Mouse (Mus musculus) adrenal gland (tissue): ENCODE data around the gene Dmwd.

Experiments
- intact Hi-C: fragments of 180-260 bp; cut with DNase I; formaldehyde crosslinking; loops from one replicate; pipeline ENCODE4 v1.15.1; 2025

Gene Dmwd

DNA sequence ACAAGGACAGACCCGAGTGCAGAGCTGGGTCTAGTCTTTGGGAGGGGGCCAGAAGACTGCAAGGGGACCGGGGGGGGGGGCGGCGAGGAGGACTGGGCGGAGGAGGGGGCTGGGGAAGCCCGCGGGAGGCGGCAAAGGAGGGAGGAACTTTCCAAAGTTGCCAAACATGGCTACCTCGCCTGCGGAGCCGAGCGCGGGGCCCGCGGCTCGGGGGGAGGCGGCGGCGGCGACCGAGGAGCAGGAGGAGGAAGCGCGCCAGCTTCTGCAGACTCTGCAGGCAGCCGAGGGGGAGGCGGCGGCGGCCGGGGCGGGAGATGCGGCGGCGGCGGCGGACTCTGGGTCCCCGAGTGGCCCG is 18.4 kb downstream of the Dmwd start, which contains the start of gene Six5:
Gene Six5 (plus strand): TSS at position 124 of the 355 bp plus-strand sequence.
- intact Hi-C loops, result no loop called here

DNA sequence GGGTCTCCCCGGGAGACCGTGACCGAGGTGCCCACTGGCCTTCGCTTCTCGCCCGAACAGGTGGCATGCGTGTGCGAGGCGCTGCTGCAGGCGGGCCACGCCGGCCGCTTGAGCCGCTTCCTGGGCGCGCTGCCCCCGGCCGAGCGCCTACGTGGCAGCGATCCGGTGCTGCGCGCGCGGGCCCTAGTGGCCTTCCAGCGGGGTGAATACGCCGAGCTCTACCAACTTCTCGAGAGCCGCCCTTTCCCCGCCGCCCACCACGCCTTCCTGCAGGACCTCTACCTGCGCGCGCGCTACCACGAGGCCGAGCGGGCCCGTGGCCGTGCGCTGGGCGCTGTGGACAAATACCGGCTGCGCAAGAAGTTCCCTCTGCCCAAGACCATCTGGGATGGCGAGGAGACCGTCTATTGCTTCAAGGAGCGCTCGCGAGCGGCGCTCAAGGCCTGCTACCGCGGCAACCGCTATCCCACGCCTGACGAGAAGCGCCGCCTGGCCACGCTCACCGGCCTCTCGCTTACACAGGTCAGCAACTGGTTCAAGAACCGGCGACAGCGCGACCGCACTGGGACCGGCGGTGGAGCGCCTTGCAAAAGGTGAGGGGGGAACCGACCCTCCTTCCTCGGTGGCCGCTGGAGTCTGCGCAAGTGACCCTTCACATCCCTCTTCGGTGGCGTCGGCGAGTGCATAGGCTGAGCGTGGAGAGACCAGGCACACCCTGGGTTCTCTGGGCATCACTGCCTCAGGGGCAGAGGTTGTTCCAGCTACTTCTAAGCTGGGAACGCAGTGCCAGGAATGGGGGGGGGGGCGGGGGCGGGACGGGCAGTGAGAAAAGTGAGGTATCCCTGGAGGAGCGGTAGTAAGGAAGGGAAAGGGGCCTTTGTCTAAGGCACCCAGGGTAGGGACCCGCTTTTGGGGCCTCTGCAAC is 19.1 kb downstream of the Dmwd start:
- intact Hi-C loops, result no loop called here

DNA sequence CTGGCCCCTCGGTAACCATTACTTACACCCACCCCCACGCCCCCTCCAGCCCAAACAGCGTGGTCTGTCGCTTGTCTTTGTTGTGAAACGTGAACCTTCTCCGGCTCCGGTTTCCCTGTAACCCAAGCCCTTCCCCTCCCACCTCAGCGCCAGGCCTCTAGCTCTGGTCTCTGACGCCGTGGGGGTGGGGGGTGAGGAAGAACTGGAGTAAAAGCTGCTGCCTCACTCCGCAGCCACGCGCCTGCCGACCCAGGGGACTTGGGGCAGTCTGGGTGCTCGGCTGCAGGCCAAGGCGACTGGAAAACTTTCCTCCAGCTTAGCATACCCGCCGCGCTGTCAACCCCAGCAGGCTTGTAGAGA is 19.7 kb downstream of the Dmwd start:
- intact Hi-C loops, result no loop called here

GRCm38 (mm10) chr7:19096421-19096976 is 20.5 kb downstream of the Dmwd start:
- intact Hi-C loops, result no loop called here

GRCm38 (mm10) chr7:19097217-19097616 is 21.2 kb downstream of the Dmwd start:
- intact Hi-C loops, result no loop called here

DNA sequence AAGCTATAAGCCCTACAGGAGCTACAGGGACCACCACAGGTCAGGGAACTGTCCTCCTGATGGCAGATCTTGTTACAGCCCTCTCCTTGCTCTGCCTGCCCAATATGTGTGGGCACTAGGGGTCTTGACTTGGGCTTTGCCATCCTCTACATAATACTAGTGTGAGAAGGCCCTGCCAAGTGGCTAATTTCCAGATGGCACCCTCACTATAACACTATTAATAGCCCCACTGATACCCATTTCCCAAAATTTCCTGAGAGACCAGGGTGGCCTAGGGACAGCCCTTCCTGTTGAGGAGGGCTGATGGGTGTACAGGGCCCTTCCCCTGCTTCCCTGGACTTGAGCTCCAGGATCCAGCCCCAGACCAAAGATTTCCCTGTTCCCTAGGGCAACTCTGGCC is 21.8 kb downstream of the Dmwd start:
- intact Hi-C loops, result no loop called here

DNA sequence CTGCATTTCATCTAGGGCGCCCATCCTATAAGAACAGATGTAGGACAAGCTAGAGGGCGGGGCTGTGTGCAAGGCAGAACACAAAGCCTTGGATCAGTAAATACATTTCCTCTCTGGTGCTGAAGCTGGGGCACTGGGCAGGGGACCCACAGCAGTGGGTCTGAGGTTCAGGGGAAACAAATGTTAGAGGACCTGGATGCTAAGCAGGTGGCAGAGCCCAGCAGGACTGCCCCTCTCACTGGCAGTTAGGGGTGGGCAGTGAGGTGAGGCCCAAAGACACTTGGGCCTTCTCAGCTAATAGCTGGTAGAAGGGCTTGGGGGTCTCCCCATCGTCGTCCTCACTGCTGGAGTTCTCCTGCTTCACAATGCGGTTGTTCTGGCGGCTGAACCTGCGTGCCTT is 22.8 kb downstream of the Dmwd start:
- intact Hi-C loops, result no loop called here

- intact Hi-C loops, result no loop called here
Measured at GRCm38 (mm10) chr7:19100290-19100689, 24.3 kb downstream of the Dmwd start.

DNA sequence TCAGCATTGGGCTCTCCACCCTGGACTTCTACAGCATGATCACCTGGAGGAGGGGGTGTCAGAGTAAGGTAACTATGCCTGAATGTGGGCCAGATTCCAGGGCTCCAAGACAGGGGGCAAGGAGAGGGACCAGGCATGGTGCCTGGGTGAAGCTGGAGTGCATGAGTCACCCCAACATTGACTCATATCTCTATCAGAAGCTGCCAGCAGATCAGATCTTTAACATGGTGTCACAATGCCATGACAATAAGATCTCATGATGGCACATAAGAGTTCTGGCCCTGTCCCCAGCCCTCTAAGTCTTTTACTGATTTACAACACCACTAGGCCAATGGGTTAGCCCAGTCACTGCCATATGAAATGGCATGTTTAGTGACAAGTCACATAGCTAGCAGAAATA is 27.7 kb downstream of the Dmwd start:
- intact Hi-C loops, result no loop called here

GRCm38 (mm10) chr7:19104486-19104885 is 28.5 kb downstream of the Dmwd start:
- intact Hi-C loops, result no loop called here

- intact Hi-C loops, result no loop called here
Measured at GRCm38 (mm10) chr7:19107436-19107835, 31.4 kb downstream of the Dmwd start.

GRCm38 (mm10) chr7:19109565-19109964 is 33.5 kb downstream of the Dmwd start:
- intact Hi-C loops, result no loop called here

GRCm38 (mm10) chr7:19118028-19118771 is 42.2 kb downstream of the Dmwd start, which contains the start of gene Gm4969:
Gene Gm4969 (minus strand): TSS chr7:19118368.
- intact Hi-C loops, result no loop called here

- intact Hi-C loops, result no loop called here
Measured at GRCm38 (mm10) chr7:19119083-19119482, 43.1 kb downstream of the Dmwd start.

DNA sequence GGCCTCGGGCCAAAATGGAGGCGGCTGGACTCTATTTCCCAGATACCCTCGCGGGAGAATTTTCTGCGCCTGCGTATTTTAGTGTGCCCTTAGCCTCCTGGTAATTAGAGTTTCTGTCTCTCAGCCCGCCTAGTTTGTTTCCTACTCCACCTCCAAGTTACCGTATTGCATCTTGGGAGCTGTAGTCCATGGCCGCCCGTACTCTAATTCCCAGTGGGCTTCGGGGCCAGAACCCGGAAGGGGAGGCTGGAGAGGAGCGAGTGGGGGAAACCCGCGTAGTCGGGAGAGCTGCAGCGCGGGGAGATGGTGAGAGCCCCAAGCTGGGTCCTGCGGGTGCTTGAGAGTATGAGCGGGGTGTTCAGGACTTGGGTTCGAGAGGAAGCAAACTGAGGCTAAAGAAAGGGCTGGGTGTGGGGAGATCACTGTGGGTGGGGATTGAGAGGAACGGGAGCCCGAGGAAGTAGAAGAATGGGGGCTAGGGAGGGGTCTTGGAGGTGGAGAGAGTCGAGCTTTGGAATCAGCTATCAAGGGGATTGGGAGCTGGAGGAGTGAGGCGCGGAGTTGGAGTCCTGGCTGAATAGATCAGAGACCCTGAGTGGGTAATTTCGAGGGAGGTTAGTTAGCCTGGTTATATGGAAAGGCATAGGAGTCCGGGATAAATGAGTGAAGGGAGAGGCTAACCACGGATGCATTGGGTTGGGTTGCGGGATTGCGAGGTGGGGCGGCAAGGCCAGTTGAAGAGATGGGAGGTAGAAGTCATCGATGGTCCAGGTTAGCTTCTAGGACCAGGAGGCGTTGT is 43.8 kb downstream of the Dmwd start, which contains the start of gene Fbxo46:
Gene Fbxo46 (plus strand): TSS at position 229 of the 799 bp plus-strand sequence.
- intact Hi-C loops, result no loop called here

GRCm38 (mm10) chr7:19121686-19122085 is 45.7 kb downstream of the Dmwd start:
- intact Hi-C loops, result no loop called here

GRCm38 (mm10) chr7:19124713-19125112 is 48.7 kb downstream of the Dmwd start:
- intact Hi-C loops, result no loop called here

DNA sequence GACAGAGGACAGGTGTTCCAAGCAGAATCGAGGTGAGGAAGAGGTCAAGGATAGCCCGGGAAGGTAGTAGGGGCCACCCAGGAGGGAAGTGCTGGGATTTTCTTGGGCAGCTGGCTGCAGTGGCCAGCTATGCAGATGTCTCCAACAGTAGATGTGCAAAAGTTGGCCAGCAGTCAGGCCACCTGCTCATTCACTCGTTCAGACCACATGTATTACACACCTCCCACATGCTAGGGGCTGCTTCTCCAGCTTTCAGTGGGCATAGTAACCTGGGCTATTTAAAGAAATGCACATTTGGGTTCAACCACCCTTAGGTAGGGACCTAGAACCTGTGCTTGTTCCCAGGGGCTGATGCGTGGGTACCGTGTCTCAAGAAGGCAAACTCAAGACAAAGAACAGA is 51.7 kb downstream of the Dmwd start:
- intact Hi-C loops, result no loop called here

GRCm38 (mm10) chr7:19129396-19129795 is 53.4 kb downstream of the Dmwd start:
- intact Hi-C loops, result no loop called here

DNA sequence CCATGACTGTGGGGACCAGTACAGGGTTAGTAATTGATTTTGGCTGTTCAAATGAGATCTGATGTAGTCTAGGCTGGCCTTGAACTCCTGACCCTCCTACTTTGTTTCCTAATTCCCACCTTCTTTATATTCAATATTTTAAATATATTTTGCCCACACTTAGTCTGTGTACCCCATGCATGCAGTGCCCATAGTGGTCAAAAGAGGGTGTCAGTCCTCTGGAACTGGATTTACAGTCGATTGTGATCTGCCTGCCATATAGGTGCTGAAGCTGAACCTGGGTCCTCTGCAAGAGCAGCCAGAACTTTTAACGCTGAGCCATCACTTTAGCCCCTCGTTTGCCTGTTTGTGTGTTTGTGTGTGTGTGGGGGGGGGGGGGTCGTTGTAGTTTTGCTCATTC is 54.6 kb downstream of the Dmwd start:
- intact Hi-C loops, result no loop called here

DNA sequence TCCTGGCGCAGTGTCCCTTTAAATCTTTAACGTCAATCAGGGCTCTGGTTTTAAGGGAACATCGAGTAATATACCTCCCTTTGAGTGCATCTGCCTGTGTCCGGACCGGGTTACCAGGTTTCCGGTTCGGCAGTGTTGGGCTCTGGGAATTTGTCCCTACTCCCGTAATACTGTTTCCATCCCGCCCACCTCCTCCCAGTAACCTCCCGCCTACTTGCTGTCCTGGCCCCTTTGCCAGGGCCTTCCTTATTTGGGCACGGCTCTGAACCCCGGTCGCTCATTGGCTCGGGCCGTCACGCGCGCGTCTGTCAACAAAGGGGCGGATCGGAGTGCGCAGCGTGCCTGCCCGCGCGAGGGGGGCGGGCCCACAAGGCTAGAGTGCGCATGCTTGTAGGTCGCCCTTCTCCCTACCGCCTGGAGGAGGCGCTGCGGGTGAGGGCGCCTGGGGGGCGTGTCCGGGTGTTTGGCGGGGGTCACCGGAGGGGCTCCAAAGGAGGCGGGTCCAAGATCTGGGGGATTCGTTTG is 55.4 kb downstream of the Dmwd start:
- intact Hi-C loops, result no loop called here
